ENCODE assay signal across 19 mouse cellular contexts in genomic region chr7:83626557-83627257, GRCm38 (mm10). TPM values are rescaled to one million over a fixed set of nuclear protein-coding genes. Genes with fewer than 3 reads are reported as not detected.
"Had no signal": no experiment of that assay in that cellular context is flagged by ENCODE, and none has a peak within 500 bp of the region (broad histone marks: within the 10 kb centered on the region; RNA-seq: fewer than 3 reads in every experiment).

No protein-coding gene starts in this region.

- ATAC-seq: inflammation-experienced regulatory T-cells, adult 6 months; midbrain, embryonic 15.5 days had no signal

- H3K4me3 ChIP-seq: layer of hippocampus, adult 2 months; limb, embryonic 15.5 days; liver, embryonic 13.5 days; midbrain, embryonic 15.5 days; neural tube, embryonic 12.5 days had no signal

- DNase-seq: kidney, adult 18-20 months; kidney, adult 9 months; kidney, postnatal 14 days; kidney, postnatal 4 days; layer of hippocampus, adult 9-11 months; liver, embryonic 13.5 days; lung, adult 2 months; lung, postnatal 14 days; lung, postnatal 4 days; retina, postnatal 1 day; right cerebral cortex, postnatal 25 days; thymus, postnatal 25 days had no signal

- H3K9ac ChIP-seq: limb, embryonic 15.5 days; liver, embryonic 13.5 days; midbrain, embryonic 15.5 days; neural tube, embryonic 12.5 days had no signal

- H3K4me2 ChIP-seq: limb, embryonic 15.5 days; liver, embryonic 13.5 days; midbrain, embryonic 11.5 days; midbrain, embryonic 15.5 days; neural tube, embryonic 12.5 days had no signal

- H3K27me3 ChIP-seq: limb, embryonic 15.5 days; liver, embryonic 13.5 days; midbrain, embryonic 15.5 days; neural tube, embryonic 12.5 days had no signal

- H3K36me3 ChIP-seq: liver, embryonic 13.5 days; midbrain, embryonic 15.5 days; neural tube, embryonic 12.5 days had no signal

- H3K9me3 ChIP-seq: limb, embryonic 15.5 days; liver, embryonic 13.5 days; midbrain, embryonic 15.5 days; neural tube, embryonic 12.5 days had no signal

- H3K27ac ChIP-seq: layer of hippocampus, adult 2 months; limb, embryonic 15.5 days; liver, embryonic 13.5 days; midbrain, embryonic 15.5 days; neural tube, embryonic 12.5 days had no signal

RNA-seq across cellular contexts. Expression of gene Tmc3, which starts 42.0 kb away (rescaled TPM):
- polyA plus RNA-seq: lung, embryonic 16.5 days had no signal
